Mouse (Mus musculus) pancreas, adult 10 weeks (tissue): ENCODE results near the gene Abr. TPM values are rescaled to one million over a fixed set of nuclear protein-coding genes. Genes with fewer than 3 reads are reported as not detected.

ENCODE experiments used
- polyA plus RNA-seq: library from polyadenylated mRNA; stranded (reverse); fragments of 350-450 nt; fragmentation: Illumina TruSeq; extraction: RNeasy Lipid Tissue Mini Kit (QIAGEN cat#74804); gene quantifications from one replicate; pipeline ENCODE4 v1.2.3, GENCODE M21; 2015; ENCODE audit warnings: low read depth, low replicate concordance; ENCODE audit not compliant: insufficient read depth

The Abr gene
- 10.5 TPM for polyA plus RNA-seq

DNA sequence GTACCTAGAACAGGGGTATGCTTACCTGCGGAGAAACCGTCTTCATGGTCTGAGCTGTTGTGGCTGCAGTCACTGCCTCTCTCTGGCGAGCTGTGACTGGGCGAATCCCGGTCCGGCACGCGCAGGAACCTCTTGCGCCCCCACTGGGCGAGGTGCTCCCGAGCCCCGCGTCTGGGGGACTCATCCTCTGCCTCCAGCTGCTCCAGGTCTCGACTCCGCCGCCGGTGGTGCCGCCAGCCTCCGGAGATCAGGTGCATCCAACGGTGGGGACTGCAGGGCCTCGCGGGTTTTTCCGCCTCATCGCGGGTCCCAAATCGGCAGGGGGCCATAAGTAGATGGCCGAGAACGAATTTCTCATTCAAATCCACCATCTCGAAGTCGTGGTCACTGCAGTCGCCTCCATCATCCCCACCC lies at the start of gene Abr:
Gene Abr (minus strand): TSS at position 163 of the 414 bp plus-strand sequence.

DNA sequence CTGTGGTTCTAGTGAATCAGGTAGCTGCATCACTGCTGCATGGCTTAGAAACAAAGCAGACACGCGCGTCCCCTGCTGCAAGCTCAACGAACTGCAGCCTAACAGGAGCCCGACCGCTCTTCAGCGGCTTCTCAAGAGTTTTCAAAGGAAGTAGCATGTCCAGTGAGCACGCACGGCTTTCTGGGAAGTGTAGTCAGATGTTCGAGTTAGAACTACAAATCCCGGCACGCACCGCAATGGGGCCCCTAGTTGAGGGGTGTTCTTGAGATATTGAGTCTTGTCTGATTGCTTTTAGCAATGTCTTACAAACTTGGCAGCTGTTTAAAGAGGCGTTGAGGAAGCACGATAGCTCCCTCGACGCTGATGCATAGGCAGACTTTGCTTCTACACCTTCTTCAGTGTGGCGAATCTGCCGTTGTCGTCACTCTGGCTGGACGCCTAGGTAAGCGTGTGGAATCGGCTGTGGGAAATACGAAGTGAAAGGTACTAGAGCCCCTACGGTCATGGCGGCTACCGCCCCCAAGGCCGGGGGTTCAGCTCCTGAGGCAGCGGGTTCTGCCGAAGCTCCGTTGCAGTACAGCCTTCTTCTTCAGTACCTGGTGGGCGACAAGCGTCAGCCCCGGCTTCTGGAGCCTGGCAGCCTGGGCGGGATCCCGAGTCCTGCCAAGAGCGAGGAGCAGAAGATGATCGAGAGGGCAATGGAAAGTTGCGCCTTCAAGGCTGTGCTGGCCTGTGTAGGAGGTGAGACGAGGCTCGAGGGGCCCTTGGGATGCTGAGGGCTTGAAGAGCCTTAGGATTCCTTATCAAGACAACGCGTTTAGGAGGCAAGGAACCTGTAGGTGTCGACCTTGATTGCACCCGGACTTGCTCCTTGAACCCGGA lies 215.2 kb downstream of the Abr start, which contains the start of gene Timm22:
Gene Timm22 (plus strand): TSS at position 251 of the 882 bp plus-strand sequence.

DNA sequence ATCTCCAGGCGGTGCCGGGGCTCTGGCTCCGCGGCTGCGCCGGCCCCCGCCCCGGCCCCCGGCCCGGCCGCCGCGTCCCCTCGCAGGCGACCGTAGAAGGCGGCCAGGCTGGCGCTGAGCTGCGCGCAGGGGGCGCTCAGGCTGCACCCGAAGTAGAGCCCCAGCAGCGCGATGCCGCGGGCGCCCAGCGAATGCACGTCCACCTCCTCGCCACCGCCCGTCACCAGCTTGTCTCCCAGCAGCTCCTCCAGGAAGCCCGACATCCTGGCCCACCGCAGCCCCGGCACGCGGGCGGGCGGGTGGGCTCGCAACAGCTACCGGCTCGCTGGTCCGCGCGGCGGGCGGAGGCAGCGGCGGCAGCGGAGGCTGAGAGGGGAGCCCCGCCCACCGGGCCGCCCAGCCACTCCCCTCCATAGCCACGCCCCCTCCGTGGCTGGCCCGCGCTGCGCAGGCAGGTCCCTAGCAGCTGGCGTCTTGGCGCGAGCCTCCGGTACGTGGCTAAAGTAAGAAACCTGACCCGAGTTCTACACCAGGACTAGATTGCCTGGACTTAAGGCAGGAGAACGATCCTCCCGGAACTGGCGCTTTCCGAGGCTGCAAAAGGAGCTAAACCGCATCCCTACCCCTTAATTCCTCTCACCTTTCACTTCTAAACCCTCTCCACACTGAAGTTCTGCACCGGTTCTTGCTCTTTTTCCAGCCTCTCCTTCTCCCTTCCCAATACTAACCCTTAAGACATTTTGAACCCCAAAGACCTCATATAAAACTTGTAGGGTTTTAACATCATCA lies 223.1 kb downstream of the Abr start, which contains the start of gene Nxn:
Gene Nxn (minus strand): TSS at position 343 of the 789 bp plus-strand sequence.

Other genes with a start within 250 kb of the Abr start
- gene Nxn, start 223.2 kb downstream of the Abr start, polyA plus RNA-seq, result 5.2 TPM
- 3.2 TPM for gene Timm22, start 215.4 kb downstream of the Abr start, polyA plus RNA-seq
- not detected for gene Bhlha9, start 50.2 kb upstream of the Abr start, polyA plus RNA-seq
- gene Trarg1, start 57.5 kb upstream of the Abr start, polyA plus RNA-seq, result 0.72 TPM
- gene Gosr1, start 141.3 kb upstream of the Abr start, polyA plus RNA-seq, result 6.2 TPM
- 10.5 TPM for gene Cpd, start 224.7 kb upstream of the Abr start, polyA plus RNA-seq